Mouse (Mus musculus) embryonic fibroblast, embryonic 13.5 days (primary cell): ENCODE data around the gene Acer3. TPM values are rescaled to one million over a fixed set of nuclear protein-coding genes. Genes with fewer than 3 reads are reported as not detected.

Source experiments
- H3K27ac ChIP-seq: 2 replicates; pipeline ENCODE4 v1.5.1; 2012; ENCODE audit warnings: low read length, control low read depth, inconsistent platforms; ENCODE audit not compliant: insufficient read depth
- H3K4me1 ChIP-seq: 2 replicates; pipeline ENCODE4 v1.6.1; 2011; ENCODE audit warnings: low read length; ENCODE audit not compliant: control insufficient read depth, insufficient read depth
- H3K4me3 ChIP-seq: 2 replicates; pipeline ENCODE4 v1.5.1; 2011; ENCODE audit warnings: mild to moderate bottlenecking, control low read depth, low read length; ENCODE audit not compliant: insufficient read depth
- CTCF ChIP-seq: IDR thresholded peaks from 2 replicates; pipeline ENCODE4 v1.5.1; 2011; ENCODE audit warnings: mild to moderate bottlenecking, control low read depth, low read length, moderate library complexity, borderline replicate concordance; ENCODE audit not compliant: insufficient read depth
- POLR2A ChIP-seq: IDR thresholded peaks from 2 replicates; pipeline ENCODE4 v1.6.1; 2011; ENCODE audit warnings: low read depth, mild to moderate bottlenecking, control low read depth, low read length, moderate library complexity
- polyA plus RNA-seq: library from polyadenylated mRNA; stranded (reverse); fragments of >200 nt; gene quantifications from 2 replicates; pipeline ENCODE4 v1.2.4, GENCODE M21; 2011; ENCODE audit warnings: low read depth; ENCODE audit not compliant: missing spikeins, insufficient read length

Acer3 gene
- polyA plus RNA-seq, 1 experiment: 40.3 TPM

DNA sequence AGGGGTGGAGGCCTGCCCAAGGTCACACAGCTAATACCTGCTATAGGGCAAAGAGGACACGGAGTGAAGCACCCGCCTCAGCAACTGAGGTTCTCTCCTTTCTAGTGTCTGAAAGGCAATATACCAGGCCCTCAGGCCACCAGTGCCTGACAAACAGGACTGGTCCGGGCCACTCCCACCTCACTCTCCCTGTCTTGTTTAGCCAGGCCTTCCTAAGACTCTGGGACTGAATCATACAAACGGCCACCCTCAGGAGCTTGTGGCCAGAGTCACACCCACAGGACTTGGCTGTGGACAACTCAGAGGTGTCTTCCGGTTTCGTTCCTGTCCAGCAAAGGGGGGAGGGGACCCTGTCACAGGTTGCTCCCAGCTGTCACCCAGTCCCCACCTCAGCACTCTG lies 158.8 kb downstream of the Acer3 start:
- Histone ChIP-seq H3K4me3 (no peak overlapping the region), H3K4me1 (peaks cover 7% of the 10 kb centered on the region), H3K27ac (no peak overlapping the region)
- TF ChIP-seq POLR2A: no peak
- TF ChIP-seq CTCF: no peak

DNA sequence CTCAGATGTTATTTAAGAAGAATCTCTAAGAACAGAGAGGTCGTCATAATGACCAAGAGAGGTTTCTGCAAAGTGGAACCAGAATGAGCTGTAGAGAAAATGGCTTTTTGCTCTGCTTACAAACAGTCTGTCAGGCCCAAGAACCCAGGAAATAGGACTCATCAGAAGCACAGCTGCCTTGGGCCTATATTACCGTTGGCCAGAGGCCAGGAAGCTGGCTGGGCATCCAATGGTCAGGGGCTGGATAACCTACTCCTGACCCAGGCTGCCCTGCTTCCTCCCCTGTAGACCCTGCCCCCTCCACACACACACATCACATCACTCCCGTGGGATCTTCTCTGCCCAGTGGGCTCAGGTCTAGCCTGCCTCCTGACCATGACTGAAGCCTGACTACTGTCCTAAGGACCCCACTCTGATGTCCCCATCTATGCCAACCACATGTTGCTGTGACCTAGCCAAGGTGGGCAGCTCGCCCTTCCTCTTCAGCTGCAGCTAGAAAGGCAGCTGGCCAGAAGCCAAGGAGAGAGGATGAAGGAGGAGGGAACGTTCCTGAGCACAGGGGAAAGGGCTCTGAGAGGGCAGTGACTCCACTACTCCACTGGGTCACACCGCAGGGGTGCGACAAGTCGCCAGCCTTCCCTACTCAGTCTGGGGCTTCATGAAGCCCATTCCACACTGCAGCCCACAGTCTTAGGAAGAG lies 160.8 kb downstream of the Acer3 start:
- TF ChIP-seq POLR2A (no peak), CTCF (no peak)
- Histone ChIP-seq H3K4me1 (peaks cover 7% of the 10 kb centered on the region), H3K27ac (no peak overlapping the region), H3K4me3 (no peak overlapping the region)

DNA sequence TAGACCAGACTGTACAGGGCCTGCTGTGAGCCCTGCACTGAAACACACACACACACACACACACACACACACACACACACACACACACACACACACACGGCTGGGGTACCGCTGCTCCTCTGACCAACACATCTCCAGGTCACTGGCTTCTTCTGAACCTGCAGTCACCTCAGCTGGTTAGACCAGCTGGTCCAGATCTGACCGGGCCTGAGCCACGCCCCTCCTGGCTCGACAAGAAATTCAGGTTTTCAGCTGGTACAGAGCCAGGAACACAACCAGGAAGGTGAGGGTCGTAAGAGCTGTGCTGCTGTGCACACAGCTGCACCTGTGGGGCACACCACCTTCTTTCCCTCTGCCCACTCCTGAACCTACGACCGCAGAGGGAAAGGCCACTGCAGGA lies 162.5 kb downstream of the Acer3 start:
- TF ChIP-seq CTCF (no peak), POLR2A (no peak)
- H3K4me3 ChIP-seq: no peak overlapping the region
- peaks cover 7% of the 10 kb centered on the region for H3K4me1 ChIP-seq
- H3K27ac ChIP-seq: no peak overlapping the region

DNA sequence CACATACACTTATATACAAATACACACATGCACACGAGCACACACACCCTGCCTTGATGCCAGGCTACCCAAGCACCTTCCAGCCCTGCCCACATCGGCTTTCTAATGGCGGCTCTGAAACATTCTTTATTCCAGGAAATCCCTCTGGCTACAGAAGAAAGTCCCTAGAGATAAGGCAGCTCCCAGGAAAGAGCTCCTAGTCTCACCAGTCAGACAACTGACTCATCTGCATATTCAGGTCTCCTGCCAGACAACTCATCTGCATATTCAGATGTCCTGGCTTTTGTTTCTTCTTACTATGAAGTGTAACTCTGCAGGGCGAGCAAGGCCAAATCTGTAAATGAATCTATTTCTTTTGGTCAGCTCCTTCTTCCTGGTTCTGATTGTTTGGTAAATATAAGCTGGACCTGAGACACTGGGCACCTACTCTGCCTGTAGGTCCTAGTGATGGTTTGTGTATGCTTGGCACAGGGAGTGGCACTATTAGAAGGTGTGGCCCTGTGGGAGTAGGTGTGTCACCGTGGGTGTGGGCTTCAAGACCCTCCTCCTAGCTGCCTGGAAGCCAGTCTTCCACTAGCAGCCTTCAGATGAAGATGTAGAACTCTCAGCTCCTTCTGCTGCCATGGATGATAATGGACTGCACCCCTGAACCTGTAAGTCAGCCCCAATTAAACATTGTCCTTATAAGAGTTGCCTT lies 163.2 kb downstream of the Acer3 start:
- Histone ChIP-seq H3K4me1 (peaks cover 7% of the 10 kb centered on the region), H3K27ac (no peak overlapping the region), H3K4me3 (no peak overlapping the region)
- no peak for TF ChIP-seq POLR2A

Other genes with a start within 250 kb of the Acer3 start
- 31.4 and 48.8 TPM in 2 replicates for gene Myo7a, start 201.7 kb downstream of the Acer3 start, polyA plus RNA-seq
- gene Omp, start 175.7 kb downstream of the Acer3 start, polyA plus RNA-seq: 0.30 and 0.40 TPM in 2 replicates
- 8.1 and 8.9 TPM in 2 replicates for gene Capn5, start 142.9 kb downstream of the Acer3 start, polyA plus RNA-seq
- gene B3gnt6, start 121.7 kb downstream of the Acer3 start, polyA plus RNA-seq: not detected in 2 replicates
- 63.1 and 77.5 TPM in 2 replicates for gene Tsku, start 40.1 kb upstream of the Acer3 start, polyA plus RNA-seq
- gene Gucy2d, start 119.2 kb upstream of the Acer3 start, polyA plus RNA-seq: not detected in 2 replicates
- 95.5 and 220 TPM in 2 replicates for gene Lrrc32, start 168.1 kb upstream of the Acer3 start, polyA plus RNA-seq